Mouse (Mus musculus) spleen, adult 2 months (tissue): Measurements from ENCODE around the gene Rybp. TPM values are rescaled to one million over a fixed set of nuclear protein-coding genes. Genes with fewer than 3 reads are reported as not detected.

Experiments
- DNase-seq, 2 experiments: peaks; one replicate each; pipeline versions ENCODE4 v3.0.0 to v3.0.0-alpha.2; 2012 to 2021; ENCODE audit warnings: low spot score in 2 of 2, low read depth in 1 of 2
- H3K27ac ChIP-seq: fragments of 200-500 bp; 2 replicates; pipeline ENCODE4 v1.5.1; 2012; ENCODE audit warnings: low read length, inconsistent platforms; ENCODE audit not compliant: insufficient read depth
- H3K27me3 ChIP-seq: fragments of 200-500 bp; 2 replicates; pipeline ENCODE4 v1.6.1; 2012; ENCODE audit warnings: mild to moderate bottlenecking, moderate library complexity, low read length, inconsistent platforms; ENCODE audit not compliant: control insufficient read depth, insufficient read depth
- H3K36me3 ChIP-seq: fragments of 200-500 bp; 2 replicates; pipeline ENCODE4 v1.6.1; 2012; ENCODE audit warnings: mild to moderate bottlenecking, low read length, inconsistent platforms; ENCODE audit not compliant: control insufficient read depth, insufficient read depth
- H3K4me1 ChIP-seq: fragments of 200-500 bp; 2 replicates; pipeline ENCODE4 v1.6.1; 2011; ENCODE audit warnings: inconsistent platforms; ENCODE audit not compliant: control insufficient read depth, insufficient read depth, insufficient read length
- H3K4me3 ChIP-seq: fragments of 200-500 bp; 2 replicates; pipeline ENCODE4 v1.5.1; 2011; ENCODE audit warnings: mild to moderate bottlenecking, inconsistent platforms; ENCODE audit not compliant: insufficient read depth, insufficient read length; ENCODE audit errors: extremely low read depth
- CTCF ChIP-seq: fragments of 200-500 bp; IDR thresholded peaks from 2 replicates; pipeline ENCODE4 v1.5.1; 2011; ENCODE audit warnings: mild to moderate bottlenecking, inconsistent platforms; ENCODE audit not compliant: insufficient read depth, insufficient read length, insufficient replicate concordance; ENCODE audit errors: extremely low read depth
- POLR2A ChIP-seq: fragments of 200-500 bp; IDR thresholded peaks from 2 replicates; pipeline ENCODE4 v1.6.1; 2011; ENCODE audit warnings: low read depth, low read length, inconsistent platforms
- WGBS: fragments of 180-500 bp; shearing (Covaris S2); methylation state at CpG from one replicate; pipeline ENCODE4 v1.1.7; 2018; 5-methylcytosine and 5-hydroxymethylcytosine counted together
- polyA plus RNA-seq: library from polyadenylated mRNA; depleted of rRNA; stranded (reverse); fragments of >200 nt; gene quantifications from 2 replicates; pipeline ENCODE4 v1.2.3, GENCODE M21; 2012

The Rybp gene
- polyA plus RNA-seq, 1 experiment, result 12.2 TPM

- no peaks in the 10 kb centered on the region for H3K27me3 ChIP-seq
- no peaks in the 10 kb centered on the region for H3K4me1 ChIP-seq
- DNase-seq, result no peak
- H3K4me3 ChIP-seq, result no peak overlapping the region
- WGBS, result 76% methylated on average over 5 of the region's 5 CpGs
- H3K27ac ChIP-seq, result no peak overlapping the region
- no peaks in the 10 kb centered on the region for H3K36me3 ChIP-seq
- TF ChIP-seq CTCF (no peak), POLR2A (no peak)
Measured at GRCm38 (mm10) chr6:100195091-100195490, 92.2 kb downstream of the Rybp start.

- H3K4me3 ChIP-seq, result no peak overlapping the region
- no peak overlapping the region for H3K27ac ChIP-seq
- no peaks in the 10 kb centered on the region for H3K4me1 ChIP-seq
- no peaks in the 10 kb centered on the region for H3K27me3 ChIP-seq
- H3K36me3 ChIP-seq, result no peaks in the 10 kb centered on the region
- TF ChIP-seq CTCF (no peak), POLR2A (no peak)
- DNase-seq, result no peak
- 94% methylated on average over 7 of the region's 7 CpGs for WGBS
Measured at GRCm38 (mm10) chr6:100193760-100194159, 93.5 kb downstream of the Rybp start.

GRCm38 (mm10) chr6:100192691-100193229 is 94.5 kb downstream of the Rybp start:
- Histone ChIP-seq H3K27me3 (no peaks in the 10 kb centered on the region), H3K27ac (no peak overlapping the region), H3K4me3 (no peak overlapping the region), H3K4me1 (no peaks in the 10 kb centered on the region), H3K36me3 (no peaks in the 10 kb centered on the region)
- TF ChIP-seq CTCF, result no peak
- TF ChIP-seq POLR2A, result no peak
- DNase-seq, result no peak
- 48% methylated on average over 4 of the region's 4 CpGs for WGBS

GRCm38 (mm10) chr6:100190803-100191559 is 96.3 kb downstream of the Rybp start:
- H3K4me1 ChIP-seq, result no peaks in the 10 kb centered on the region
- DNase-seq, result no peak
- no peaks in the 10 kb centered on the region for H3K36me3 ChIP-seq
- WGBS, result 70% methylated on average over 15 of the region's 15 CpGs
- no peak overlapping the region for H3K4me3 ChIP-seq
- no peak overlapping the region for H3K27ac ChIP-seq
- TF ChIP-seq CTCF, result no peak
- no peak for TF ChIP-seq POLR2A
- no peaks in the 10 kb centered on the region for H3K27me3 ChIP-seq

GRCm38 (mm10) chr6:100190310-100190709 is 97.0 kb downstream of the Rybp start:
- no peaks in the 10 kb centered on the region for H3K4me1 ChIP-seq
- no peaks in the 10 kb centered on the region for H3K36me3 ChIP-seq
- TF ChIP-seq CTCF, result no peak
- no peak for TF ChIP-seq POLR2A
- H3K27ac ChIP-seq, result no peak overlapping the region
- 77% methylated on average over 10 of the region's 10 CpGs for WGBS
- no peaks in the 10 kb centered on the region for H3K27me3 ChIP-seq
- DNase-seq, result no peak
- H3K4me3 ChIP-seq, result no peak overlapping the region

- WGBS, result 69% methylated on average over 7 of the region's 7 CpGs
- TF ChIP-seq CTCF (no peak), POLR2A (no peak)
- DNase-seq, result no peak
- Histone ChIP-seq H3K27me3 (no peaks in the 10 kb centered on the region), H3K4me1 (no peaks in the 10 kb centered on the region), H3K36me3 (no peaks in the 10 kb centered on the region), H3K27ac (no peak overlapping the region), H3K4me3 (no peak overlapping the region)
Measured at GRCm38 (mm10) chr6:100188883-100189743, 98.2 kb downstream of the Rybp start.

GRCm38 (mm10) chr6:100187821-100188220 is 99.5 kb downstream of the Rybp start:
- no peak for TF ChIP-seq POLR2A
- no peak for TF ChIP-seq CTCF
- no peaks in the 10 kb centered on the region for H3K4me1 ChIP-seq
- no peak for DNase-seq
- no peak overlapping the region for H3K27ac ChIP-seq
- no peak overlapping the region for H3K4me3 ChIP-seq
- H3K27me3 ChIP-seq, result no peaks in the 10 kb centered on the region
- WGBS, result 77% methylated on average over 6 of the region's 6 CpGs
- no peaks in the 10 kb centered on the region for H3K36me3 ChIP-seq
